Mouse (Mus musculus) layer of hippocampus, adult 11-12 months (tissue): Measurements from ENCODE around the gene Nfib.

Experiments
- DNase-seq: peaks from one replicate; pipeline ENCODE4 v3.0.0; 2022; ENCODE audit warnings: low spot score

Gene Nfib

DNA sequence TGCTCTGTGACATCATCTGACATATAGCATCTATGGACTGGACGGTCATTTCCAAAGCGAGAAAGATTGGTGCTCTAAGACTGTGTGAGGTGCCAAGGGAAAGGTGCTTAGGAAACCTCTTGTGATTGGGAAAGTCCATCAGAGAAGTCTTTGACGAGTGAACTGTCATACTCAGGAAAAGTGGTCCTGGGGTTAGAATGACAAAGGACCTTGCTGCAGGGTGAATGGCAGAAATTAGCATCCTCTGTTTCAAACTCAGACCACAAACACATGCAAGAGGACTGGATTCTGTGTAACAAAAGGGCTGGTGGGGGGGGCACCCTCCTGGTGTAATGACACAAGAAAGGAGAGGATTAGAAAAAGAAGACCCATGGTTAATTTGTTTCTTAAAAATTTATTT is 274.7 kb downstream of the Nfib start:
- DNase-seq: no peak

DNA sequence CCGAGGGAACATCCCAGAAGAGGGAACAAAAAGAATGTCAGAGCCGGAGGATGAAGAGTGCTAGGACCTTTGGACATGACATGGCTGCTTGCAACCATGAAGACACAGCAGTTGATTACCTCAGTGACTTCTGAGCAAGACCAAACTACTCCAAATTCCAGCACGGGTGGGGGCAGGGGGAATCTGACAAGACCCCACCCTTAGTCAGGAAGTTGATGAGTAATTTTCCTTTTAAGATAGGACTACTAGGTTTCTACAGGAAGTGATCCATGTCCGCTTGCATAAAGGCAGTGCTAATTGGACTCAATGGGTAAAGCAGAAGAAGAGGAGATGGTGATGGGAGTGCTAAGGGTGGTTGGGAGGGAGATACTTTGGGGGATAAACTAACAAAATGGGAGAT is 279.3 kb downstream of the Nfib start:
- no peak for DNase-seq

DNA sequence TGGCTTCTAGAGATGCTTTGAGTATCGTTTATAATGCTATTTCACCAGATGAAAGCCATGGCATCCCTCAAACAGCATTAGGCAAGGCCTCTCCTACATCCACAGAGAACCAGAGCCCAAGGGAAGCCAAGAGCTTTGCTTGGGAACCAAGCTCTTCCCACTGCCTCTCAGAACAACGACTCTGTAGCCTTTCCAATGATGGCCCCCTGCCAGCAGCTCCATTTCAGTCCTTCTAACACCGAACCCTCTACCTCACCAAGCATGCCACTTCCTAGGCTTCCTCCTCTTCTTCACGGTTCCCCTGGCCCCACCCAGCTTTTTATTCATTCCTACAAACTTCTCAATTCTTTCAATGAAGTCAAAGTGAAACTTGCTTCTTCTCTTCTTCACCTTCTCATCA is 287.3 kb downstream of the Nfib start:
- no peak for DNase-seq

DNA sequence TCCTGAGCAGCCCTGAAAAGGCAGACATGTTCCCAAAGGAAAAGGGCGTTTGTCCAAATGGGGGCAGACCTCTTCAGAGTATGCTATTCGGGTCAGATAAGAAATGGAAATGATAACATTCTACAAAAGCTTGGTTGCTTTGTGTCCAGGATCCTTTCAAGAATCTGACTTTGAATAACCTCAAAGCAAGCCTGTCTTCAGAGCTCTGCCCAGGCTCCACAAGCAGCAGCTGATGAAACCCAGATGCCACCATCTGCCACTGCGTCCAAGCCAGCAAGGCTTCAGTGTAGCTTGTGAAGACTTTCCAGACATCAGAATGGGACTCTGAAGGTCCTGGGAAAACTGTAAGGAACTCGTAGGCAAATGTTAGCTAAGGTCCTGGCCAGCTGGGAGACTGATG is 289.7 kb downstream of the Nfib start:
- no peak for DNase-seq

DNA sequence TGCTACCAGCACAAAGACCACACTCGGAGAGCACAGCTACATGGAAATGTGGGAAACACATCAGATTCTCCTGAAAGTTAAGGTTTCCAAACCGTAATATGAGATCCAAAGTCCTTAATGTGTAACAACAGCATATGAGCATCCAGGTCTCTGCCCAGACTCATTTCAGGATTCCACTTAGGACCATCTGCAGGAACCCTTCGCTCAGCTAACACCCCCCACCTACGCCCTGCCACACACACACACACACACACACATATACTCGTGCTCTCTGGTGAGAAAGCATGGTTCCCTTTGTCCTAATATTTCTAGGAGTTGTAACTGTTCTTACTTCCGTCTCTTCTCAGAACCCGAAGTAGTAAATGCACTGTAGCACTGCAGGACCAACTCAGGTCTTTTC is 292.9 kb downstream of the Nfib start:
- no peak for DNase-seq

DNA sequence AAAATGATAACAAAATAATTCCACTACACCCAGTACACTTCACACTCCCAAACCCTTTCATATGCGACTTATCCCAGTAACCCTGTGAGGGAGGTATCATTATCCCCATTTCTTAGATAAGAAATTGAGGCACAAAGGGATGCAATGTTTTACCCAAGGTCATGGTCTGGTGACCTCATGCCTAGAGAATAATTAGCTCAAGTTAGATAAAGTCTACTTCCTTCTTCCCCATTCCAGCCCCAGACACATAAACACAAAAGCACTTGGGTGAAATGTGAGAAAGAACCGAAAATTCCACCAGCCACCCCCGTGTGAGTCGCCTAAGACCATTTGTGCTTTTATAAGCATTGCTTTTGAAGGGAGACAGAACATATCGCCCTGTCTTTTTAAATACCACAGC is 293.6 kb downstream of the Nfib start:
- no peak for DNase-seq

DNA sequence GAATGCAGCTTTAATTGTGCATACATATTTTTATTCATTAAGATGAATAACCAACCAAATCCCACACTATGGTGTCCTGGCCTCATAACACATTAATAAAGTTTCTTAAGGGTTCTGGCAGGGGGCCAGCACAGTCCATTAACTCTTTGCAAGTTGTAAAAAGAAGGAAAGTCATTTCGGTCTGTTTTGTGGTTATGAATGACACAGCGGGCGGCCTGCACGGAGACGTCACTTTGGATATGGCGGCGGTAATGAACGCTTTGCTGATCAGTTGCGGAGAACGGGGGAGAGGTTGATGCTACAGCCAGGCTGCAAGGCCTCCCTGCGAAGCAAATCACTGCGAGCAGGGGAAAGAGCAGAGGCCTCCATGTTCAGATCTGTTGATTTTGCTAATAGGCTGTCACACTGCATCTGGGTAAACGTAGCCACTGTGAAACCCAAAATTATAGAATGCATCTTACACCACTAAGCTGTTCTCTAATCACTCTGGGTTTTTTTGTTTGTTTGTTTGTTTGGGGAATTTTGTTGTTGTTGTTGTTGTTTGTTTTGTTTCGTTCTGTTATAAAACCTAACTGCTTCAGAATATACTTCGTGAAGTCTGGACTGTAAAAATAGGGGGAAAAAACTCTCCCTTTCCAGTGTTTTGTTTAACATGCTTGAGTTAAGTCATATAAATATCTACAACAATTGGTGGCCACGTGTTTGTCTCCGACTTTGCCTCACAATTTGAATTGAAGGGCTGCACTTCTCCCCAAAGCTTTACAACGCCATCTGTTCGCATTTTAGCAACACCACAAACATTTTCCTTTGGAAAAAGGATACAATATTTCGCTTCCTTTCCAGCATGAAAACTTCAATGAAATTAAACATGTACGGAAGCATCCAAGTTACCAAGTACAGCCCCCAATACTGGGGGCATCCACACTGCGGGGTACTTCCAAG is 296.8 kb downstream of the Nfib start:
- DNase-seq: no peak

DNA sequence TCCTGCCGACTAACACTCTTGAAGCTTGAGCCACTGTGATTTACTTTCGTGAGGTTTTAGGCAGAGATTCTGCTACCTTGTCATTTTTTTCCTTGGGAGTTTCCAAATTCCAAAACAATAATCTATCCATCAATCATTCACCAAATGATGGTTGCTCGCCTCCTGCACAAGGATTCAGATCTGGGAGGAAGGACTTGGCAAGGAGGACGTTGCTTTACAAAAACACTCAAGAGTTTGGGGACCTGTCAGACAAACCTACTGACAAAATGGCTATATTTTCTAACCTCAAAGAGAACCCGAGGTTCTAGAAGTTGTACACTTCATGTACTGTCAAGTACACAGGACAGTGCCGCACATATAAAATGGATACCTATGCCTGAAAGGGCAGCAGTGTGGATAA is 299.0 kb downstream of the Nfib start:
- DNase-seq: no peak

DNA sequence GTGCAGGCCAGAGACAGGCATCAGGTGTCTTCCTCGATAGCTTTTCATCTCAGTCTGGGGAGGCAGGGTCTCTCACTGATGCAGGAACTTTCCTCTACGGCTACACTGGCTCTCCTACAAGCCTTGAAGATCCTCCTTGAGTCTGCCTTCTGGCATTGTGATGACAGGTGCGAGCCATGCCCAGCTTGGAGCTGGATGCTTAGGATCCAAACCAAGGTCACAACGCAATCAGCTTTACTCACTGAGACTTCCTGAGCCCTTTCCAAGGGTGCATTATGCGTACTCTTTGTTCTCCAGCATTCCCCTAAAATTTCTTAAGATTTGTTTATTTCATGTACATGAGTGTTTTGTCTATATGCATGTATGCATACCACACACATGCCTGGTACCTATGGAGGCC is 299.8 kb downstream of the Nfib start:
- DNase-seq: no peak

DNA sequence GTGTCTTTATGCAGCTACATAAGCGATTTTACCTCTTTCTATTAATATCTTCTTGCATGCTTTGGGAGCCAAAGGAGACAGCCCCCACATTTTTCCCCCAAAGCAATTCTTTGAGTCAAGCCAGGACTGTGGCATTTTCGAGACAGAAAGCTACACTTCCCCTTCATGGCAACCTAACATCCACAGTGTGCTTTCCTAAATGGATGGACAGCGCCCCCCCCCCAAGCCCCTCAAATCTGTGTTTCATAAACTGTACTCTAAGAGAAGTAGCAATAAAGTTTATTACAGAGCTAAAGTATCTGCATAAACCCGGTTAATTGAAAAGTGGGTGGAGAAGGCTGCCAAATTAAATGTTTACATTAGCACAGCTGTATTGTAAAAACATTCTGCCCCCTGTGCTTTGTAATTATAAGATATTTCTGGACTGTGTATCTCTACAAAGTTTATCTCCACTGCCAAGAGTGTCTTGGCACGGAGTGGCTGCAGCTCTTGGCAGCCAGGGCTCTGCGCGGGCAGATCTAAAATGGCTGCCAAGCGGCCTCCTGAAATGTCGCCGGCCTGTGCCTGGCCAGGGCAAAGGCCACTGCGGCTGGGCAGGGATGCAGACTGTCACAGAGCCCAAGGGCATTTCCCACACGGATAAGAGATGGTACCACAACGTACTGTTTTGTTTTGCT is 301.4 kb downstream of the Nfib start:
- DNase-seq: peak; percentile 66

DNA sequence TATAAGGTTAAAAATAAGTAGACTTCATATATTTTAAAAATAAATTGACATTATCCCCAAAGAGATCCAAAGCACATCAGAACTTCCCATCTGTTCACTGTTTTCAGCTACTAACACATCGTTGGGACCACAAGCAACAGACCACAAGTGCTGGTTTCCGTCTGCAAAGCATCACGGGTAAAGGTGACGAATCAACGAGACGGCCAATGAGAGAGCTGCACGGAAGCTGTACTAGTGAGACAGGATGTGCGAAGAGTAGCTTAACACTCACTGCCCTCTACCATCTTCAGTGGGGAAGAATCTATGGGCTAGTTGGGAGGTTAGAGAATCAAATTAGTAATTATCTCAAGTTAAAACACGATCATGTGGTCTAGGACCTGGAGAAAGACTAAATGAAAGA is 302.9 kb downstream of the Nfib start:
- no peak for DNase-seq

DNA sequence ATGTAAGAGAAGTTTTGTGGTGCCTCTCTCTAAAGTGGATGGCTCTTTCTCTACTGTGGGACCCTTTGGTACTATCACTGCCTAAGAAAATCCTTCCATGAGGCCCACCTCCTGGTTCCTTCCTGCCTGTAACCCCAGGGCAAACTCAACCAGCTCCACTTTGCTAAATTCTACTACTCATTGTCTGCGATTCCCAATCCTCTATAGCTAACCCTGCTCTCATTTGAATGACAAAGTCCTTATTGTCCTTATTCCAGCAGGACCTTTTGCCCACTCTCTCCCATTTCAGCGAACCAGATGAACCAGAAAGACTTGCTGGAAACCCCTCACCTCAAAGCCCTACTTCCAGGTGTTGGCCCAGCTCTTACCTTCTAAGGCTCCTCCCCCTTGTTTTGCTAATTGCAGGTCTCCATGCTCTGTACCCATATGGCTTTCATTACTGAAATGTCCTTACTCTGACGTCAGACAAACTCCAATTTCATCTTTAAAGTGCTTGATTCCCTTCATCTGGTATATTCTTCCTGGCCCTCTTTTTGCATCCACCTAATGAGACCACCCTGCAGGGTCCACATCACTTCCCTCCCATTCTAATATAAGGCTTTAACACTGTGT is 304.0 kb downstream of the Nfib start:
- no peak for DNase-seq

DNA sequence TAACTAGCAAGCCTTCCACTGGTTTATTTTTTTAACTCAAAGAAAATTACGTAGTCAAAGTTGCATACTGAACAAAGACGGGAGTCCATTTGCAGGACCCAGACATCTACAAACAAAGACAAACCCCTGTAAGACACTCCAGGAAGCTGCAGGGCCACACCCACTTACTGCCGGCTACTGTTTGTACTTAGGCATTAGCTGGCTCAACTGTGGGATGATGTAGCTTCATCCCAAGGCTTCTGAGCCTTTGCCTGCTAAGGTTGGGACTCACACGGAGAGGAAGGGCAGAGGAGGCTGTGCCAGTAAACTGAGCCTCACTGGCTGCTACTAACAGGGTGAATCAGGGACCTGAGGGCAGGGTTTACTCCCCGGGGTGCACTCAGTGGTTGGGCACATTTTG is 305.0 kb downstream of the Nfib start:
- DNase-seq: no peak

DNA sequence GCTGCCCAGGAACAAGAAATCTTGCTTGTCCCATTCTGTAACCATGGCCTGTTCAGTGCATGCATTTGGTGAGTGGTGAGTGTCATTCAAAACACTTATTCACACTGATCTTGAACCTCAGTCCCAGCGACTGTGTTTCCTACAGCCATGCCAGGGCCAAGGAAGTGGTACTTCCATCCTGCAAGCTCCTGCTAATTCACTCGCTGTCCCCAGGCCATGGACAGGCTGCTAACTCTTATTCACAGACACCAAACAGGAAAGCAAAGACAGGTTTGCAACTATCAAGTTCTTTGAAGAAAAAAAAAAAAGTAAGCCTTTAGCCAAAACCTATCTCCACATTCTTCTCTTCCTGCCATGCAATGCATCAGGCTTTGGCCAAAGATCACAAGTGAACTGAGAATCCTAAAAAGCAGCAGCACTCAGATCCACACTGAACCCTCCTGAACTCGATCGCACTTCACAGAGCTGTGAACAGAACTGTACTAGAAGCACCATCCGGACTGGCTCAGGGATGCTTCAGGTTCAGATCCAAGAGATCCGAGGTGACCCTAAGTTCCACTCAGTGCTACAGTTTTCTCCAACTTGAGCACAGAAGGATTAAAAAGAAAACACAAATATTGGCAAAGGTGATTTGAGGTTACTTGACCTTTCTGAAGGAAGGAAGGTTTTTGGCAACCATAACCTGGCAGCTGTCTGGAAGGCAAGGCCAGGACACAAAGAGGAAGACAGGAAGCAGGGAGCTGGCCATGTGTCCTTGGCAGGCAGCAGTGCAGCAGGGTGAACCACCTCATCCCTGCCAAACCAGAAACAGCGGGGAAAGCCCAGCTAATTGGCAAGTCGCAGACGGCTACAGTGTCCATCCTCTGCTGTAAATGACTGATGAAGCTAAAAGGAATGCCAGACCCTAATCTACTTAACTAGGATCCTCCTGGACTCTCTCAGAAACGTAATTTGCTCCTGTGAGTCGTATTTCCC is 305.9 kb downstream of the Nfib start:
- no peak for DNase-seq

DNA sequence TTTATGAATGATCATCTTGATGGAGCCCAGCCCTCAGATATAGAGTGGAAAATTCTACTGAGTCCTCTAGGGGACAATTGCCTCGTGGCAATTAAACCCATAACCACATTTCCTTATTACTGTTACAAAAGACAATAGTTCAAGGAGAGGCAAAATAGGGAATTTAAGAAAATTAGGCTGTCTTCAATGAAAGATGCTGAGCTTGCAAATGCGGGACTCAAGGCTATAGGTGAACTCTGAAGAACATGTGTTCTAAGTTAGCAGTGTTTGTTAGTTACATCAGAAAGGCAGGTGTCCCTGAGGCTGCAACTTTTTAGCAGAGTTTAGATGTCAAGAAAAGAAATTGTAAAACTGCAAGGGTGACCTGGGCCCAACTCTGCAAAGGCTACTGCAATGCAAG is 307.3 kb downstream of the Nfib start:
- DNase-seq: no peak

DNA sequence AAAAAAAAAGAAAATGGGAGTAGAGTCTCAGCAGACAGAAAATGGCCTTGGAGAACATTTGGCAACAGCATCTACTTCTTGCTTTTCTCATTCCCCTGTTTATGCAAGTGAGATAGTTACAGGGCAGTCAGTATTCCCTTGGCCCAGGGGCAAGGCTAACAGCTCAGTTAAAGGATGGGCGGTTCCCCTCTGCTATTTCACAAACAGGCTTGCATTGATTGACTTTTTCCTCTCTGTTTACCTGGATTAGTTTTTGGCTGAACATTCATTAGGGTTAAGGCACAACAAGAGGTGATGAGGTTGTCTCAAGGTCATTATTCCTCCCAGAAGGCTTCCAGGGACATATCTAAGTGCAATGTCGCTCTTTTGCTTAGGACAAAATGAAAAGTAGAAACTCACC is 308.7 kb downstream of the Nfib start:
- no peak for DNase-seq

DNA sequence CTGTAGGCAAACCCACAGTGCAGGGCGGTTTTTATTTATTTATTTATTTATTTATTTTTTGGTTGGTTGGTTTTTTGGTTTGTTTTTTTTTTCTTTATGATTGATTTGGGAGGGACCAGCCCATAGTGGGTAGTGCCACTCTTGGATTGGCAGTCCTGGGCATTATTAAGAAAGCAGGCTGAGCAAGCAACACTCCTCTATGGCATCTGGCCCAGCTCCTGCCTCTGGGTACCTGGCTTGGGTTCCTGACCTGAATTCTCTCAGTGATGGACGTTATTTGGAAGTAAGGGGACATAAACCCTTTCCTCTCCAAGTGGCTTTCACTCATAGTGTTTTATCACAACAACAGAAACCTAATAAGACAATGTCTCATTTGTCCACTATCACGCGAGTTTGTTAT is 309.5 kb downstream of the Nfib start:
- no peak for DNase-seq

DNA sequence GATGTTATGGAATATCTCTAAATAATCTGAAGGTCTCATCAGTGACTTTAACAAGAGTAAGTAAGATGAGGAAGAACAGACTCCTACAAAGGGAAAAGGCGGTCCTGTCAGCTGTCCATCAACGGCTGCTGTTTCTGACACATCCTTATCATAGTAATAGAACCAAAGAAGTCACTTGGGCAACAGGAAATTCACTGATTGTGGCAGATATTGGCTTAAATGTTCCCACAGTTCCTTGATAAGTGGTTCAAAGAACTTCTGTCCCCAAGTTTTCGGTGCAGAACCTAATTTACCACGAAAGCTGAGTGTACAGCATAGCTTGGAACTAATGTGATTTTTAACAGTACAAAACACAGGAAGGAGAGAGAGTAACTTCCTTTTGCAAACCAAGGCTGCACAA is 311.2 kb downstream of the Nfib start:
- no peak for DNase-seq

DNA sequence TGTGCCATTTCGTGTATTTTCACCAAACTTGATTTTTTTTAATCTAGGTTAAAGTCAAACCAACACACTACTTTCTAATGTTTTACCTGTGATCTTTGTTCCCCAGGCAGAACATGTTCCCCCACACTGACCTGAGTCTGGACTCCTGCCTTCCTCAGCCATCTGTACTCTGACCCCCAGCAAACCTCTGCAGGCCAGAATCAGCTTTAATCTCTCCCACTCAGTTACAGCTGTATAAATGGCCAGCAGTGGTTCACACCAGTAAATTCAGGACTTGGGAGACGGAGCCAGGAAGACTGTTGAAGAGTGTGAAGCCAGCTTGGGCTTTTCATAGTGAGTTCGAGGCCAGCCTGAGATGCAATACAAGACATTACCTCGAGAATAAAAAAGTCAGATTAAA is 312.5 kb downstream of the Nfib start:
- DNase-seq: no peak

DNA sequence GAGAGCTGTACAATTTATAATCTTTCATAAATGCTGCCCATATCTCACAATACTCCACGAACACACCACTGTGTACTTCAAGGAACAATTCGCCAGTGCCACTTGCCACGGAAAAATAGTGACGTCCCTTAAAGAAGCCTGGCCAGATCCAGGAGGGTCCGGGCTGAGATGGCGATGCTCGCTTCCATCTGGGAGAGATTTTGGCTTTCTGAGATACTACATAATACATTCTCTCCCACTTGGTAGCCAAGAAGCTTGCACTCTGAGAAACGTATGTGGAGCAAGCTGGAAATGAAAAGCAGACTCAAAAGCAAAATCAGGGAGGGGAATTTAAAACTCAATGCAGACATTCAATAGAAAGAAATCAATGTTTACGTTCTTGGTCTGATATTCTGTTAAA is 313.1 kb downstream of the Nfib start:
- no peak for DNase-seq

DNA sequence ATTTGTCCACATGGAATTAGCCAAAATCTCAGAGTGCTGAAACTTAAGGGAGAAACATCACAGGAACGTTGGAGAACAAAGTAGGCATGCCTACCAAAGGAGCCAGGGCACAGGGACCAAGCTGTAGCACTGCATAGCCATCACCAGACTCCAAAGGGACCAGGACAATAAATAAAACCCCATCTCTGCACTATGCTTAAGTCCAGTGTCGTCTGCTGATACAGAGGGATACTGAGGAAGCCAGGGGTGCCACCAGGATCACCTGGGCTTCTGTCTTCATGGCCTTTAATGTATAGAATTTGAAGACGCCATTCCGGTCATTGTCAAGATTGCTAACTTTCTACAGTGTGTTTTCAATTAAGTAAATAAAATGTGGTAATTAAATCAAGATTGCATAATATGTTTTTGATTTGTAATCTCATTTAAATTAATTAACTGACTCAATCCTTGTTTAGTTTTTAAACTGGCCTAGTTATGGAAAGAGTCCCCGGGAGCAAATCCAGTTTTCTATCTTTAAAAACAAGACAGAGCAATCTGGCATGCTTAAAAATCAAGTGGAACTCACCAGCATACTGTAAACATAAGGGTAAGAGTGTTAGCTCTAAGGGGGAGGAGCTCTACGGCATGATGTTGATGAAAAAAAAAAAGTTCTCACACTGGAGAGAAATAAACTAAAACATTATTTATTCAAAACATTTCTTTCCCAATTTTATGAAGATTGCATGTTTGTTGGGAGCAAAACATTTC is 313.7 kb downstream of the Nfib start:
- no peak for DNase-seq
